In the genomic region with DNA sequence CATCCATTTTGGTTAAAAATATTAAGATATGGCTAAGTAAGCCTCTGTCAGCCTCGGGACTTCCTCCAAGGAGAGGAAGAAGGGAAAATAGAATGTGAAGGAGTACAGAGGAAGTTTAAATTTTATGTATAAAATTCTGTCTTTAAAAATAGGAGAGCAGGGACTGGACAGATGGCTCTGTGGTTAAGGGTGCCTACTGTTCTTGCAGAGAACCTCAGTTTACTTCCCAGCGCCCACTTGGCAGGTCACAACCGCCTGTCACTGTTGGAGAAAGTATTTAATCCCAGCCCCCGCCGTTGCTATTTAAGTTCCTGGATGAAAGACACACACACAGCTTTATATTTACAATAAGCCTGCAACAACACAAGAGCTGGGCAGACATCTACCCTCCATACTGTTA, we compare ENCODE assay signal across 21 mouse cellular contexts. TPM values are rescaled to one million over a fixed set of nuclear protein-coding genes. Genes with fewer than 3 reads are reported as not detected.
"Had no signal": no experiment of that assay in that cellular context is flagged by ENCODE, and none has a peak within 500 bp of the region (broad histone marks: within the 10 kb centered on the region; RNA-seq: fewer than 3 reads in every experiment).

No protein-coding gene starts in this region.

- DNase-seq: forebrain, postnatal 0 days; gastrocnemius, postnatal 14 days; gastrocnemius, postnatal 36 days; heart, adult 18-20 months; heart, postnatal 14 days; heart, postnatal 36 days; kidney, adult 11 months; kidney, adult 2 months; kidney, adult 9 months; kidney, postnatal 14 days; kidney, postnatal 36 days; layer of hippocampus, adult 9-11 months; layer of hippocampus, postnatal 36 days; left cerebral cortex, postnatal 4 days had no signal

RNA-seq across cellular contexts. Expression of a gene that starts 45.8 kb away (rescaled TPM):
- polyA plus RNA-seq: heart, embryonic 13.5 days; heart, embryonic 15.5 days; heart, postnatal 0 days; intestine, embryonic 16.5 days; kidney, adult 2 months; large intestine, adult 2 months; liver, adult 2 months; liver, embryonic 12.5 days had no signal
